ENCODE assay signal across 9 mouse cellular contexts in genomic region chr8:71528362-71529073, GRCm38 (mm10). TPM values are rescaled to one million over a fixed set of nuclear protein-coding genes. Genes with fewer than 3 reads are reported as not detected.
DNase-seq lines count a peak whose midpoint lies in the region; ATAC-seq lines count a peak whose summit lies in the region.
"Had no signal": no experiment of that assay in that cellular context is flagged by ENCODE, and none has a peak within 500 bp of the region (broad histone marks: within the 10 kb centered on the region; RNA-seq: fewer than 3 reads in every experiment).

No protein-coding gene starts in this region.

- no peak overlapping the region for H3K9ac ChIP-seq in limb, embryonic 11.5 days (ENCODE audit: low read length)
- no peak overlapping the region for H3K9ac ChIP-seq in stomach, embryonic 14.5 days (replicated peaks; ENCODE audit: low read depth, low read length)

- H3K9me3 ChIP-seq in limb, embryonic 11.5 days (ENCODE audit: control insufficient read depth, low read length): no peaks in the 10 kb centered on the region
- no peaks in the 10 kb centered on the region for H3K9me3 ChIP-seq in limb, embryonic 10.5 days (replicated peaks)
- H3K9me3 ChIP-seq in stomach, embryonic 14.5 days (ENCODE audit: control insufficient read depth, low read depth, low read length): no peaks in the 10 kb centered on the region
- H3K9me3 ChIP-seq: G1E had no signal

- no peak overlapping the region for H3K4me2 ChIP-seq in limb, embryonic 11.5 days (ENCODE audit: low read depth, severe bottlenecking)
- no peak overlapping the region for H3K4me2 ChIP-seq in stomach, embryonic 14.5 days (replicated peaks; ENCODE audit: low read depth, low read length)

- H3K4me3 ChIP-seq in limb, embryonic 11.5 days (ENCODE audit: low read depth, low read length): no peak overlapping the region
- no peak overlapping the region for H3K4me3 ChIP-seq in limb, embryonic 10.5 days
- no peak overlapping the region for H3K4me3 ChIP-seq in stomach, embryonic 14.5 days (ENCODE audit: low read depth, low read length)

- peaks cover 15% of the 10 kb centered on the region for H3K27me3 ChIP-seq in limb, embryonic 11.5 days (ENCODE audit: control insufficient read depth, insufficient read depth, low read length)
- peaks cover 49% of the 10 kb centered on the region for H3K27me3 ChIP-seq in limb, embryonic 10.5 days (ENCODE audit: low read depth, poor library complexity, severe bottlenecking)
- 0 out of 2 replicates have a peak, but pooled peaks cover 12% of the 10 kb centered on the region for H3K27me3 ChIP-seq in stomach, embryonic 14.5 days (ENCODE audit: control insufficient read depth, insufficient read depth, low read length)

- intact Hi-C loops in heart, postnatal 14 days (cut with DNase I): no loop called here

- peak overlapping the region; percentile 42; the same call in 1 of the 2 replicates for H3K27ac ChIP-seq in limb, embryonic 11.5 days (replicated peaks; ENCODE audit: low read depth, low read length)
- H3K27ac ChIP-seq in limb, embryonic 10.5 days: no peak overlapping the region
- peak overlapping the region; percentile 6; the same call in 1 of the 2 replicates for H3K27ac ChIP-seq in stomach, embryonic 14.5 days (ENCODE audit: low read length)

- DNase-seq in limb, embryonic 11.5 days (ENCODE audit: low spot score): no peak
- no peak for DNase-seq in limb, embryonic 10.5 days (ENCODE audit: low spot score)
- DNase-seq in heart, postnatal 14 days: peak; percentile 45 to 48
- DNase-seq in liver: peak; percentile 30
- no peak for DNase-seq in urinary bladder, adult 2 months (ENCODE audit: low spot score)
- no peak for DNase-seq in gastrocnemius, postnatal 10 days
- no peak for DNase-seq in adrenal gland, postnatal 4 days (ENCODE audit: low spot score in 2 of 2)

- H3K4me1 ChIP-seq in limb, embryonic 11.5 days (ENCODE audit: control insufficient read depth, insufficient read depth, low read length): peaks cover 3% of the 10 kb centered on the region; the same call in 1 of the 2 replicates
- H3K4me1 ChIP-seq in limb, embryonic 10.5 days: peaks cover 23% of the 10 kb centered on the region
- H3K4me1 ChIP-seq in stomach, embryonic 14.5 days (ENCODE audit: control insufficient read depth, insufficient read depth, low read length): peaks cover 19% of the 10 kb centered on the region; the same call in 1 of the 2 replicates

- no peak for ATAC-seq in limb, embryonic 11.5 days (ENCODE audit: insufficient number of reproducible peaks, low FRiP score, low TSS enrichment, low read depth)
- 0 out of 2 replicates have a peak, but pooled peaks have one; percentile 30 for ATAC-seq in stomach, embryonic 14.5 days (ENCODE audit: insufficient number of reproducible peaks, insufficient read depth, low FRiP score, low read depth)

- WGBS in limb, embryonic 11.5 days: 85% methylated on average over 11 of the region's 11 CpGs
- 89% methylated on average over 11 of the region's 11 CpGs for WGBS in limb, embryonic 10.5 days
- WGBS in stomach, embryonic 14.5 days: 75% methylated on average over 11 of the region's 11 CpGs

- H3K36me3 ChIP-seq in limb, embryonic 11.5 days (ENCODE audit: control insufficient read depth, insufficient read depth, low read length): no peaks in the 10 kb centered on the region
- H3K36me3 ChIP-seq in limb, embryonic 10.5 days: no peaks in the 10 kb centered on the region
- no peaks in the 10 kb centered on the region for H3K36me3 ChIP-seq in stomach, embryonic 14.5 days (ENCODE audit: control insufficient read depth, insufficient read depth, low read length)
- H3K36me3 ChIP-seq: G1E had no signal

RNA-seq across cellular contexts. Expression of gene Ccdc194, which starts 3.0 kb away (rescaled TPM):
- polyA plus RNA-seq in limb, embryonic 11.5 days (2014; fragmentation: Nextera tagmentation; extraction: Ambion mirVana): 0.30 and 0.71 TPM in 2 replicates
- polyA plus RNA-seq in limb, embryonic 10.5 days (2016; fragmentation: Nextera tagmentation; extraction: Ambion mirVana): 0.65 and 0.78 TPM in 2 replicates
- under 1 TPM in 1 of 2 experiments, not detected in 1; 0.12 TPM for total RNA-seq in heart, postnatal 14 days (2021)
- 0.41 and 0.58 TPM in 2 replicates for polyA plus RNA-seq in stomach, embryonic 14.5 days (2014; fragmentation: Nextera tagmentation; extraction: Ambion mirVana)
- polyA plus RNA-seq in urinary bladder, adult 2 months (2012; rRNA removed): 0.12 TPM in 2 replicates
- total RNA-seq in gastrocnemius, postnatal 10 days (2021): 1 to 10 TPM in 1 of 2 experiments, under 1 TPM in 1; 0.21 to 2.5 TPM
- under 1 TPM in 1 of 2 experiments, not detected in 1; 0.25 TPM for total RNA-seq in adrenal gland, postnatal 4 days (2021)
- polyA plus RNA-seq: G1E had no signal

RNA-seq across cellular contexts. Expression of gene Bst2, which starts 8.7 kb away (rescaled TPM):
- 1.7 and 1.8 TPM in 2 replicates for polyA plus RNA-seq in limb, embryonic 11.5 days (2014; fragmentation: Nextera tagmentation; extraction: Ambion mirVana)
- 5.6 TPM in 2 replicates for polyA plus RNA-seq in limb, embryonic 10.5 days (2016; fragmentation: Nextera tagmentation; extraction: Ambion mirVana)
- total RNA-seq in heart, postnatal 14 days (2021): 10 to 100 TPM; 12.3 to 16.5 TPM
- 7.6 and 10.9 TPM in 2 replicates for polyA plus RNA-seq in stomach, embryonic 14.5 days (2014; fragmentation: Nextera tagmentation; extraction: Ambion mirVana)
- 110 and 117 TPM in 2 replicates for polyA plus RNA-seq in urinary bladder, adult 2 months (2012; rRNA removed)
- 10 to 100 TPM; 10.0 to 12.0 TPM for total RNA-seq in gastrocnemius, postnatal 10 days (2021)
- total RNA-seq in adrenal gland, postnatal 4 days (2021): 10 to 100 TPM; 39.6 to 46.0 TPM

RNA-seq across cellular contexts. Expression of gene Mvb12a, which starts 14.2 kb away (rescaled TPM):
- polyA plus RNA-seq in limb, embryonic 11.5 days (2014; fragmentation: Nextera tagmentation; extraction: Ambion mirVana): 66.5 and 74.2 TPM in 2 replicates
- polyA plus RNA-seq in limb, embryonic 10.5 days (2016; fragmentation: Nextera tagmentation; extraction: Ambion mirVana): 76.2 and 77.5 TPM in 2 replicates
- total RNA-seq in heart, postnatal 14 days (2021): 10 to 100 TPM; 28.8 to 29.7 TPM
- polyA plus RNA-seq in stomach, embryonic 14.5 days (2014; fragmentation: Nextera tagmentation; extraction: Ambion mirVana): 103 and 105 TPM in 2 replicates
- 96.1 and 115 TPM in 2 replicates for polyA plus RNA-seq in urinary bladder, adult 2 months (2012; rRNA removed)
- 10 to 100 TPM; 21.8 to 25.5 TPM for total RNA-seq in gastrocnemius, postnatal 10 days (2021)
- 10 to 100 TPM; 74.5 to 76.0 TPM for total RNA-seq in adrenal gland, postnatal 4 days (2021)

RNA-seq across cellular contexts. Expression of gene Plvap, which starts 17.0 kb away (rescaled TPM):
- 57.9 and 58.2 TPM in 2 replicates for polyA plus RNA-seq in limb, embryonic 11.5 days (2014; fragmentation: Nextera tagmentation; extraction: Ambion mirVana)
- 74.6 and 77.7 TPM in 2 replicates for polyA plus RNA-seq in limb, embryonic 10.5 days (2016; fragmentation: Nextera tagmentation; extraction: Ambion mirVana)
- total RNA-seq in heart, postnatal 14 days (2021): 10 to 100 TPM; 19.3 to 26.2 TPM
- 67.1 and 67.5 TPM in 2 replicates for polyA plus RNA-seq in stomach, embryonic 14.5 days (2014; fragmentation: Nextera tagmentation; extraction: Ambion mirVana)
- 59.3 and 67.0 TPM in 2 replicates for polyA plus RNA-seq in urinary bladder, adult 2 months (2012; rRNA removed)
- total RNA-seq in gastrocnemius, postnatal 10 days (2021): 10 to 100 TPM; 10.7 to 14.2 TPM
- 100 to 1,000 TPM; 179 to 185 TPM for total RNA-seq in adrenal gland, postnatal 4 days (2021)

RNA-seq across cellular contexts. Expression of gene Tmem221, which starts 30.2 kb away (rescaled TPM):
- 0.27 TPM in 1 of 2 replicates, not detected in the other for polyA plus RNA-seq in limb, embryonic 11.5 days (2014; fragmentation: Nextera tagmentation; extraction: Ambion mirVana)
- polyA plus RNA-seq in limb, embryonic 10.5 days (2016; fragmentation: Nextera tagmentation; extraction: Ambion mirVana): 0.29 and 0.45 TPM in 2 replicates
- under 1 TPM; 0.17 to 0.22 TPM for total RNA-seq in heart, postnatal 14 days (2021)
- polyA plus RNA-seq in stomach, embryonic 14.5 days (2014; fragmentation: Nextera tagmentation; extraction: Ambion mirVana): 1.4 and 1.9 TPM in 2 replicates
- polyA plus RNA-seq in urinary bladder, adult 2 months (2012; rRNA removed): 2.3 and 3.0 TPM in 2 replicates
- total RNA-seq in gastrocnemius, postnatal 10 days (2021): under 1 TPM in 1 of 2 experiments, not detected in 1; 0.14 TPM
- 1 to 10 TPM; 4.4 to 4.5 TPM for total RNA-seq in adrenal gland, postnatal 4 days (2021)
- total RNA-seq: G1E had no signal
- polyA plus RNA-seq: G1E had no signal

Comparison
In these comparisons a context has a peak if more than half of its experiments do, and no peak if none do; other contexts are left out.
1. DNase-seq: peak in heart, postnatal 14 days (2 of 2) and liver (single experiment); none in limb, embryonic 11.5 days (single experiment), limb, embryonic 10.5 days (single experiment), urinary bladder, adult 2 months (single experiment), gastrocnemius, postnatal 10 days (single experiment) and adrenal gland, postnatal 4 days (0 of 2).